Mouse (Mus musculus): ENCODE results near the gene Wbp1. TPM values are rescaled to one million over a fixed set of nuclear protein-coding genes. Genes with fewer than 3 reads are reported as not detected.

Wbp1 gene
- polyA plus RNA-seq, 1 experiment: 82.4 TPM

DNA sequence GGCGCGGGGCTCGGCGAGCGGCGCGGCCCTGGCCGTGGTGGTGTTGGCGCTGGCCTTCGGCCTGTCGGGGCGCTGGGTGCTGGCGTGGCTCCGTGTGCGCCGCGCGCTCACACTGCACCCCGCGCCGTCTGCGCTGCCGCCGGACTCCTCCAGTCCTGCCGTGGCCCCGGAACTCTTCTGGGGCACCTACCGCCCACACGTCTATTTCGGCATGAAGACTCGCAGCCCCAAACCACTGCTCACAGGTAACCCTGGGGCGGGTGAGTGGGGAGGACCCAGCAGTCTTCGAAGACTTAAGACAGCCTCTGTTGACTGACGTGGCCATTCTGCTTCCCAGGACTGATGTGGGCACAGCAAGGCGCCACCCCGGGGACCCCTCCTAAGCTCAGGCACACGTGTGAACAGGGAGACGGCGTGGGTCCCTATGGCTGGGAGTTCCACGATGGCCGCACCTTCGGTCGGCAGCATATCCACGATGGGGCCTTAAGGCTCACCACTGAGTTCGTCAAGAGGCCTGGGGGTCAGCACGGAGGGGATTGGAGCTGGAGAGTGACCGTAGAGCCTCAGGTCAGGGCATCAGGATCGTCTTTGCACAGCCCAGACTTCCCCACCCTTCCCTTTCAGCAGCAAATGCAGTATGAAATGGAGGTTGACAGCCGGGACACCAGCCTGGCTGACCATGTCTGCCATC is 5.5 kb downstream of the Wbp1 start:
- Histone ChIP-seq H3K79me3 (ENCODE audit: low read depth) (peaks cover 24% of the 10 kb centered on the region), H3K4me3 (ENCODE audit: insufficient read depth, poor library complexity, severe bottlenecking) (peak overlapping the region; percentile 86), H3K79me2 (ENCODE audit: control insufficient read depth, insufficient read depth) (peaks cover 63% of the 10 kb centered on the region), H3ac (ENCODE audit: control insufficient read depth, insufficient read length, low read depth) (peak overlapping the region; percentile 92), H3K36me3 (ENCODE audit: control insufficient read depth, insufficient read depth) (peaks cover 36% of the 10 kb centered on the region), H3K27me3 (ENCODE audit: control insufficient read depth, insufficient read depth, insufficient read length) (no peaks in the 10 kb centered on the region)
- TF ChIP-seq FOSL1 (IDR thresholded peaks at IDR 0.05; ENCODE audit: insufficient read depth, low read length, poor library complexity, severe bottlenecking): no peak
- TF ChIP-seq USF1 (IDR thresholded peaks at IDR 0.05; ENCODE audit: low read depth): no peak
- no peak for TF ChIP-seq MYOG (IDR thresholded peaks at IDR 0.05; ENCODE audit: control insufficient read depth, extremely low read depth, insufficient read length)
- TF ChIP-seq MYOD1 (IDR thresholded peaks at IDR 0.05; ENCODE audit: control insufficient read depth, insufficient read length, low read depth): no peak
- TF ChIP-seq CTCF (IDR thresholded peaks at IDR 0.05; ENCODE audit: control insufficient read depth, insufficient read depth, insufficient read length): no peak
- TF ChIP-seq CEBPB (IDR thresholded peaks at IDR 0.05; ENCODE audit: low read depth): no peak
- TF ChIP-seq MAX (IDR thresholded peaks at IDR 0.05): no peak

DNA sequence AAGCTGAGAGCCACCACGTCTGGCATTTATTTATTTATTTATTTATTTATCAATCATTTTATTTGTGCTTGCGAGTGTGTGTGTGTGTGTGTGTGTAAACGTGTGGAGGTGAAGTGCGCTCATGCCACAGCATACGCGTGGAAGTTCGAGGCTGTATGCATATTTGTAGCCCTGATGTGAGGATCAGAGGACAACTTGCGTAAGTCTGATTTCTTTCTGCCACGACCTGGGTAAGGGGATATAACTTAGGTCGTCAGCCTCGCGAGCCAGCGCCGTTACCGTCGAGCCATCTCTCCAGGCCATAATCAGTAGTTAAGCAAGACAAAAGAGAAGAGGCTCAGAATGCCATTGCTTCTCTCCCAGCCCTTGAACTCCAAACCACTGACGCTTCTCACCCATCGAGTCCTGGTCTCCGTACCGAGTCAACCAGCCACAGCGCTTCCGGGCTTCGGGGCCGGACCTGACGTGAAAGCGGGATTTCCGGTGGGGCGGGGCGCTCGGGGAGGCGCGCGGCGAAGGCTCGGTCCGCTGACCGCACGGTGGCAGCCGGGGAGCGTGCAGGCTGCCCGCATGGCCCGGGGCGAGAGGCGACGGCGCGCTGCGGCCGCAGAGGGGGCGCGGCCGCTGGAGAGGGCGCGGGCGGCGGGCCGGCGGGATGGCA is 6.2 kb downstream of the Wbp1 start, which contains the start of gene Mogs:
Gene Mogs, plus strand, starts transcription at position 486 of the 661 bp plus-strand sequence.
- peaks cover 22% of the 10 kb centered on the region for H3K79me3 ChIP-seq (ENCODE audit: low read depth)
- peak within 1 kb of the TSS; percentile 92 for H3ac ChIP-seq (ENCODE audit: control insufficient read depth, insufficient read length, low read depth)
- no peaks in the 10 kb centered on the region for H3K27me3 ChIP-seq (ENCODE audit: control insufficient read depth, insufficient read depth, insufficient read length)
- peak within 1 kb of the TSS; percentile 86 for H3K4me3 ChIP-seq (ENCODE audit: insufficient read depth, poor library complexity, severe bottlenecking)
- peaks cover 43% of the 10 kb centered on the region for H3K36me3 ChIP-seq (ENCODE audit: control insufficient read depth, insufficient read depth)
- H3K79me2 ChIP-seq (ENCODE audit: control insufficient read depth, insufficient read depth): peaks cover 63% of the 10 kb centered on the region
- TF ChIP-seq MYOD1 (IDR thresholded peaks at IDR 0.05; ENCODE audit: control insufficient read depth, insufficient read length, low read depth): no peak
- peak; percentile 74 for TF ChIP-seq MAX (IDR thresholded peaks at IDR 0.05)
- TF ChIP-seq CTCF (IDR thresholded peaks at IDR 0.05; ENCODE audit: control insufficient read depth, insufficient read depth, insufficient read length): peak; percentile 91
- TF ChIP-seq MYOG (IDR thresholded peaks at IDR 0.05; ENCODE audit: control insufficient read depth, extremely low read depth, insufficient read length): no peak
- peak; percentile 12 for TF ChIP-seq CEBPB (IDR thresholded peaks at IDR 0.05; ENCODE audit: low read depth)

DNA sequence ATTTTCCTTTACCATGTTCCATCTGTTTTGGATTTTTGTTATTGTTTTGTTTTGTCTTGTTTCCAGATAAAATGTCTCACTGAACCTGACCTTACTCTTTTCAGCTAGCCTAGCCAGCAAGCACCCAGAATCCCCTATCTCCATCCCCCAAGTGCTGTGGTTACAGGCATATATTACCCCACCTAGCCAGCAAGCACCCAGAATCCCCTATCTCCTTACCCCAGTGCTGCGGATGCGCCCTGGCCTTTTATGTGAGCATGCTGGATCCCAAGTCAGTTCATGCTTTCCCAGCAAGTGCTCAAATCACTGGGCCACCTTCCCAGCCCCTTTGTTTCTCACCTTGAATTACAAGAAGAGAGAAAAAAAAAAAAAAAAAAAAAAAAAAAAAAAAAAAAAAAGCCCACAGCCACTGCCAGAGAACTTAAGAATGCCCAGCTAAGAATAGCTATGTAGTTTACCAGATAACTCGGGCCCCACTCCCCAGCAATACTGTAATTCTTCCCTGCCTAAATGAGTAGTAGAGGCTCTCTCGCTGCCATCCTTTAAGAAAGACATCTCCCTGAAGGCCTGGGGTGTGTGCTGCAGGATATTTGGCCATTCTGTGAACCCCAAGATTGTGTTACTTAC is 9.7 kb downstream of the Wbp1 start:
- no peak overlapping the region for H3K4me3 ChIP-seq (ENCODE audit: insufficient read depth, poor library complexity, severe bottlenecking)
- peaks cover 58% of the 10 kb centered on the region for H3K79me2 ChIP-seq (ENCODE audit: control insufficient read depth, insufficient read depth)
- peaks cover 25% of the 10 kb centered on the region for H3K79me3 ChIP-seq (ENCODE audit: low read depth)
- H3K27me3 ChIP-seq (ENCODE audit: control insufficient read depth, insufficient read depth, insufficient read length): no peaks in the 10 kb centered on the region
- TF ChIP-seq MYOD1 (IDR thresholded peaks at IDR 0.05; ENCODE audit: control insufficient read depth, insufficient read length, low read depth): no peak
- TF ChIP-seq CEBPB (IDR thresholded peaks at IDR 0.05; ENCODE audit: low read depth): no peak
- TF ChIP-seq FOSL1 (IDR thresholded peaks at IDR 0.05; ENCODE audit: insufficient read depth, low read length, poor library complexity, severe bottlenecking): no peak
- TF ChIP-seq MYOG (IDR thresholded peaks at IDR 0.05; ENCODE audit: control insufficient read depth, extremely low read depth, insufficient read length): no peak
- no peak for TF ChIP-seq USF1 (IDR thresholded peaks at IDR 0.05; ENCODE audit: low read depth)
- no peak for TF ChIP-seq CTCF (IDR thresholded peaks at IDR 0.05; ENCODE audit: control insufficient read depth, insufficient read depth, insufficient read length)
- no peak for TF ChIP-seq MAX (IDR thresholded peaks at IDR 0.05)
- peaks cover 21% of the 10 kb centered on the region for H3K36me3 ChIP-seq (ENCODE audit: control insufficient read depth, insufficient read depth)
- H3ac ChIP-seq (ENCODE audit: control insufficient read depth, insufficient read length, low read depth): no peak overlapping the region

DNA sequence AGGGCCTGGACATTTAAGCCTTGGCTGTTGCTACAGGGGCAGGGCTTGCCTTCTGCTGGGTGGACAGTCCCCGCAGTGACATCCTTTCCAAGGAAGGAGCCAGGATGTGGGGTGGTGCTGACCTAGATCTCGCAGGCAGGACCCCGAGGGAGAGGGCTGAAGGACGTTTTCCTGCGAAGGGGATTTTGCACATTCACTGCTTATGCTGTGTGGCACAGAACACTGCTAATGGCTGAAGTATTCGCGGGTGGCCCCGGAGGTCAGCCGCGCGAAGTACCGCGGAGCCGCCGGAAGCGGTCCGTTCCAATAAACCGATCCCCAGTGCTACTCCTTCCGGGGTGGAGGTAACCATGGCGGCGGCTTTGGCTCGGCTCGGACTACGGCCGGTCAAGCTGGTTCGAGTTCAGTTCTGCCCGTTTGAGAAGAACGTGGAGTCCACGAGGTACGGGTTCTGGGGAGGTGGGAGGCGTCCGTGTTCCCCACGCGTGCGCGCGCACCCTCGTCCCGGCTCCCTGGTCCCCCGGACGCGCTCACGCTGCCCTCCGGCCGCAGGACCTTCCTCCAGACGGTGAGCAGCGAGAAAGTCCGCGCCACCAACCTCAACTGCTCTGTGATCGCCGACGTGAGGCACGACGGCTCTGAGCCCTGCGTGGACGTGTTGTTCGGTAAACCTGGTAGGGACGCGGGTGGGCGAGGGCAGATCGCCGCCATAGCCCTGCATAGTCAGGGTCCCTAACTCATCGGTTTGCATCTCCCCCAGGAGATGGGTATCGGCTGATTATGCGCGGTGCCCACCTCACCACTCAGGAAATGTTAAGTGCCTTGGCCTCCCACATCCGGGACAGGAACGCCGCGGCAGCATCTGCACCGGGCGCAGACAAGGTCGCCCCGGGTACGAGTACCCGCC is 12.3 kb downstream of the Wbp1 start, which contains the start of gene Mrpl53:
Gene Mrpl53, plus strand, starts transcription at position 279 of the 907 bp plus-strand sequence.
- Histone ChIP-seq H3K79me3 (ENCODE audit: low read depth) (peaks cover 13% of the 10 kb centered on the region), H3ac (ENCODE audit: control insufficient read depth, insufficient read length, low read depth) (peak within 1 kb of the TSS; percentile 88), H3K36me3 (ENCODE audit: control insufficient read depth, insufficient read depth) (peaks cover 20% of the 10 kb centered on the region), H3K27me3 (ENCODE audit: control insufficient read depth, insufficient read depth, insufficient read length) (no peaks in the 10 kb centered on the region), H3K79me2 (ENCODE audit: control insufficient read depth, insufficient read depth) (peaks cover 35% of the 10 kb centered on the region), H3K4me3 (ENCODE audit: insufficient read depth, poor library complexity, severe bottlenecking) (peak within 1 kb of the TSS; percentile 92)
- TF ChIP-seq MYOD1 (IDR thresholded peaks at IDR 0.05; ENCODE audit: control insufficient read depth, insufficient read length, low read depth) (no peak), FOSL1 (IDR thresholded peaks at IDR 0.05; ENCODE audit: insufficient read depth, low read length, poor library complexity, severe bottlenecking) (no peak), MAX (IDR thresholded peaks at IDR 0.05) (peak; percentile 50), MYOG (IDR thresholded peaks at IDR 0.05; ENCODE audit: control insufficient read depth, extremely low read depth, insufficient read length) (no peak), CEBPB (IDR thresholded peaks at IDR 0.05; ENCODE audit: low read depth) (no peak)
